Mouse (Mus musculus) stomach, embryonic 16.5 days (tissue): ENCODE data around the gene Nap1l1. TPM values are rescaled to one million over a fixed set of nuclear protein-coding genes. Genes with fewer than 3 reads are reported as not detected.
"Not testable (repeated sequence)": the region's sequence is repeated elsewhere in the genome, so short reads cannot be mapped to it uniquely, and the experiment has no call there.

ENCODE experiments used
- ATAC-seq: fragments of 200-750 bp; cut with Nextera tagmentation; 2 replicates; pipeline ENCODE4 v1.8.0; 2017; ENCODE audit warnings: moderate number of reproducible peaks, moderate TSS enrichment; ENCODE audit not compliant: insufficient read depth, low FRiP score
- H3K27ac ChIP-seq: fragments of 300-500 bp; sonication (generic); 2 replicates; pipeline ENCODE4 v1.5.1; 2014; ENCODE audit warnings: low read length
- H3K27me3 ChIP-seq: fragments of 300-500 bp; sonication (generic); 2 replicates; pipeline ENCODE4 v1.6.1; 2014; ENCODE audit warnings: low read length, control low read depth, mixed read lengths; ENCODE audit not compliant: control insufficient read depth, insufficient read depth
- H3K36me3 ChIP-seq: fragments of 300-500 bp; sonication (generic); 2 replicates; pipeline ENCODE4 v1.6.1; 2014; ENCODE audit warnings: low read length; ENCODE audit not compliant: control insufficient read depth, insufficient read depth
- H3K4me1 ChIP-seq: fragments of 300-500 bp; sonication (generic); 2 replicates; pipeline ENCODE4 v1.6.1; 2014; ENCODE audit warnings: low read length, control low read depth, mixed read lengths; ENCODE audit not compliant: control insufficient read depth, insufficient read depth
- H3K4me2 ChIP-seq: fragments of 300-500 bp; sonication (generic); 2 replicates; pipeline ENCODE4 v1.6.1; 2014; ENCODE audit warnings: low read depth, low read length, mixed read lengths
- H3K4me3 ChIP-seq: fragments of 300-500 bp; sonication (generic); replicated peaks from 2 replicates; pipeline ENCODE4 v1.5.1; 2014; ENCODE audit warnings: mild to moderate bottlenecking, low read length
- H3K9ac ChIP-seq: fragments of 300-500 bp; sonication (generic); 2 replicates; pipeline ENCODE4 v1.6.1; 2014; ENCODE audit warnings: low read length
- H3K9me3 ChIP-seq: fragments of 300-500 bp; sonication (generic); replicated peaks from 2 replicates; pipeline ENCODE4 v1.6.1; 2016; ENCODE audit warnings: low read length, control low read depth; ENCODE audit not compliant: control insufficient read depth
- WGBS: fragments of 180-500 bp; shearing (Covaris S2); extraction: QIAGEN DNeasy Blood & Tissue Kit; methylation state at CpG from one replicate; pipeline ENCODE4 v1.1.7; 2014; 5-methylcytosine and 5-hydroxymethylcytosine counted together
- polyA plus RNA-seq: library from polyadenylated mRNA; unstranded; fragments of >200 nt; fragmentation: Nextera tagmentation; extraction: Ambion mirVana; gene quantifications from 2 replicates; pipeline ENCODE4 v1.2.1, GENCODE M21; 2015

Nap1l1 gene
- polyA plus RNA-seq, 1 experiment from 2014 or later = 180 TPM

GRCm38 (mm10) chr10:111473511-111474371, 718 bp downstream of the Nap1l1 start:
- Histone ChIP-seq H3K27ac (peak overlapping the region; percentile 89), H3K9me3 (no peaks in the 10 kb centered on the region), H3K4me2 (peak overlapping the region; percentile 77), H3K9ac (peak overlapping the region; percentile 98), H3K36me3 (no peaks in the 10 kb centered on the region), H3K4me1 (peaks cover 14% of the 10 kb centered on the region), H3K27me3 (no peaks in the 10 kb centered on the region), H3K4me3 (peak overlapping the region; percentile 98)
- ATAC-seq = peak; percentile 76
- under 1% methylated on average over 57 of the region's 58 CpGs for WGBS

- WGBS = 38% methylated on average over 4 of the region's 4 CpGs
- H3K36me3 ChIP-seq = no peaks in the 10 kb centered on the region
- no peak overlapping the region for H3K4me3 ChIP-seq
- no peak overlapping the region for H3K27ac ChIP-seq
- H3K27me3 ChIP-seq = no peaks in the 10 kb centered on the region
- no peak overlapping the region for H3K4me2 ChIP-seq
- no peak overlapping the region for H3K9ac ChIP-seq
- H3K9me3 ChIP-seq = no peaks in the 10 kb centered on the region
- ATAC-seq = no peak
- H3K4me1 ChIP-seq = peaks cover 17% of the 10 kb centered on the region
Measured at GRCm38 (mm10) chr10:111476301-111476700, 3.3 kb downstream of the Nap1l1 start.

GRCm38 (mm10) chr10:111476989-111477510, 4.0 kb downstream of the Nap1l1 start:
- no peak overlapping the region for H3K27ac ChIP-seq
- no peaks in the 10 kb centered on the region for H3K27me3 ChIP-seq
- 78% methylated on average over 6 of the region's 6 CpGs for WGBS
- H3K4me3 ChIP-seq = no peak overlapping the region
- ATAC-seq = no peak
- peaks cover 17% of the 10 kb centered on the region for H3K4me1 ChIP-seq
- H3K4me2 ChIP-seq = no peak overlapping the region
- H3K9me3 ChIP-seq = no peaks in the 10 kb centered on the region
- H3K9ac ChIP-seq = no peak overlapping the region
- H3K36me3 ChIP-seq = no peaks in the 10 kb centered on the region

GRCm38 (mm10) chr10:111479599-111479998, 6.6 kb downstream of the Nap1l1 start:
- no peak overlapping the region for H3K9ac ChIP-seq
- H3K36me3 ChIP-seq = 0 out of 2 replicates have a peak, but pooled peaks cover 3% of the 10 kb centered on the region
- H3K4me2 ChIP-seq = no peak overlapping the region
- WGBS = 79% methylated on average over 5 of the region's 5 CpGs
- H3K27me3 ChIP-seq = no peaks in the 10 kb centered on the region
- no peaks in the 10 kb centered on the region for H3K9me3 ChIP-seq
- no peak overlapping the region for H3K27ac ChIP-seq
- peaks cover 12% of the 10 kb centered on the region for H3K4me1 ChIP-seq
- H3K4me3 ChIP-seq = no peak overlapping the region
- no peak for ATAC-seq

- no peaks in the 10 kb centered on the region for H3K9me3 ChIP-seq
- H3K27me3 ChIP-seq = no peaks in the 10 kb centered on the region
- peaks cover 3% of the 10 kb centered on the region; the same call in 1 of the 2 replicates for H3K4me1 ChIP-seq
- H3K9ac ChIP-seq = no peak overlapping the region
- no peak overlapping the region for H3K4me3 ChIP-seq
- H3K27ac ChIP-seq = no peak overlapping the region
- WGBS = 86% methylated on average over 2 of the region's 2 CpGs
- peaks cover 8% of the 10 kb centered on the region; the same call in 1 of the 2 replicates for H3K36me3 ChIP-seq
- no peak for ATAC-seq
- no peak overlapping the region for H3K4me2 ChIP-seq
Measured at GRCm38 (mm10) chr10:111482654-111483053, 9.6 kb downstream of the Nap1l1 start.

GRCm38 (mm10) chr10:111484079-111484478, 11.1 kb downstream of the Nap1l1 start:
- Histone ChIP-seq H3K9me3 (no peaks in the 10 kb centered on the region), H3K9ac (no peak overlapping the region), H3K4me3 (no peak overlapping the region), H3K27ac (no peak overlapping the region), H3K4me1 (peaks cover 3% of the 10 kb centered on the region; the same call in 1 of the 2 replicates), H3K27me3 (no peaks in the 10 kb centered on the region), H3K36me3 (peaks cover 10% of the 10 kb centered on the region; the same call in 1 of the 2 replicates), H3K4me2 (no peak overlapping the region)
- 59% methylated on average over 5 of the region's 5 CpGs for WGBS
- ATAC-seq = no peak

GRCm38 (mm10) chr10:111488793-111489192, 15.8 kb downstream of the Nap1l1 start:
- Histone ChIP-seq H3K9me3 (no peaks in the 10 kb centered on the region), H3K9ac (no peak overlapping the region), H3K27me3 (no peaks in the 10 kb centered on the region), H3K4me2 (no peak overlapping the region), H3K27ac (no peak overlapping the region), H3K36me3 (peaks cover 17% of the 10 kb centered on the region), H3K4me3 (no peak overlapping the region), H3K4me1 (no peaks in the 10 kb centered on the region)
- no peak for ATAC-seq
- 77% methylated on average over 2 of the region's 2 CpGs for WGBS

- 61% methylated on average over 4 of the region's 4 CpGs for WGBS
Measured at GRCm38 (mm10) chr10:111490079-111490478, 17.1 kb downstream of the Nap1l1 start.

GRCm38 (mm10) chr10:111495888-111496287, 22.9 kb downstream of the Nap1l1 start:
- Histone ChIP-seq H3K4me2 (no peak overlapping the region), H3K27ac (no peak overlapping the region), H3K9me3 (no peaks in the 10 kb centered on the region), H3K9ac (no peak overlapping the region), H3K4me3 (no peak overlapping the region), H3K36me3 (peaks cover 20% of the 10 kb centered on the region), H3K27me3 (no peaks in the 10 kb centered on the region), H3K4me1 (no peaks in the 10 kb centered on the region)
- ATAC-seq = no peak
- WGBS = 80% methylated on average over 7 of the region's 7 CpGs

More at GRCm38 (mm10) chr10:111490079-111490478, 17.1 kb downstream of the Nap1l1 start:
- not testable (repeated sequence) for H3K4me2 ChIP-seq, H3K27ac ChIP-seq, H3K4me1 ChIP-seq, H3K9ac ChIP-seq, H3K4me3 ChIP-seq, H3K27me3 ChIP-seq, H3K9me3 ChIP-seq
- ATAC-seq = peak; percentile 72; the same call in 1 of the 2 replicates
- H3K36me3 ChIP-seq = peaks cover 19% of the 10 kb centered on the region
